Mouse (Mus musculus) spleen, postnatal 14 days (tissue): ENCODE measurements at regions not wholly inside any gene's neighbourhood (a gene's known extent, or its start where the extent isn't known, plus 50 kb on each side); places are given as distances from the start of the nearest gene placed in this dataset.

Experiments used
- DNase-seq, 2 experiments: peaks; one replicate each; pipeline ENCODE4 v3.0.0; 2021 to 2022; ENCODE audit warnings: low spot score in 2 of 2

- DNase-seq, result no peak
These were observed 96.3 kb upstream of the Mphosph6 start for GRCm38 (mm10) chr8:117898015-117898414.

- DNase-seq, result no peak
These were observed 93.1 kb upstream of the Mphosph6 start for GRCm38 (mm10) chr8:117894861-117895260.

- DNase-seq, result no peak
These were observed 88.5 kb upstream of the Mphosph6 start for GRCm38 (mm10) chr8:117890211-117890610.

- DNase-seq, result no peak
These were observed 79.8 kb upstream of the Mphosph6 start for GRCm38 (mm10) chr8:117881414-117881973.

- no peak for DNase-seq
These were observed 78.7 kb upstream of the Mphosph6 start for GRCm38 (mm10) chr8:117880279-117880975.

GRCm38 (mm10) chr8:117873611-117874010, 71.9 kb upstream of the Mphosph6 start:
- DNase-seq, result no peak

GRCm38 (mm10) chr8:117867138-117867537, 65.4 kb upstream of the Mphosph6 start:
- DNase-seq, result no peak

- no peak for DNase-seq
These were observed 63.3 kb upstream of the Mphosph6 start for GRCm38 (mm10) chr8:117865014-117865413.

- DNase-seq, result peak in 1 of 2 experiments; percentile 17
These were observed 62.1 kb upstream of the Mphosph6 start for GRCm38 (mm10) chr8:117863837-117864236.

GRCm38 (mm10) chr8:117862318-117862717, 60.6 kb upstream of the Mphosph6 start:
- no peak for DNase-seq

- no peak for DNase-seq
These were observed 58.0 kb upstream of the Mphosph6 start for GRCm38 (mm10) chr8:117859734-117860133.

- DNase-seq, result no peak
These were observed 57.4 kb upstream of the Mphosph6 start for GRCm38 (mm10) chr8:117859095-117859494.

- DNase-seq, result no peak
These were observed 54.4 kb upstream of the Mphosph6 start for GRCm38 (mm10) chr8:117856121-117856520.

- DNase-seq, result no peak
These were observed 53.3 kb upstream of the Mphosph6 start for GRCm38 (mm10) chr8:117854942-117855491.

- no peak for DNase-seq
These were observed 52.6 kb upstream of the Mphosph6 start for GRCm38 (mm10) chr8:117854301-117854700.

GRCm38 (mm10) chr8:117853408-117853807, 51.7 kb upstream of the Mphosph6 start:
- no peak for DNase-seq

- no peak for DNase-seq
These were observed 50.8 kb upstream of the Mphosph6 start for GRCm38 (mm10) chr8:117852521-117852920.
